Mouse (Mus musculus) left cerebral cortex, postnatal 36 days (tissue): ENCODE results near the gene Tmem207. TPM values are rescaled to one million over a fixed set of nuclear protein-coding genes. Genes with fewer than 3 reads are reported as not detected.
"Not testable (repeated sequence)": the region's sequence is repeated elsewhere in the genome, so short reads cannot be mapped to it uniquely, and the experiment has no call there.

Experiments used
- DNase-seq, 2 experiments: peaks; one replicate each; pipeline ENCODE4 v3.0.0; 2021 to 2022; ENCODE audit warnings: low spot score in 2 of 2, mixed read lengths in 1 of 2
- intact Hi-C: fragments of 180-260 bp; cut with DNase I; formaldehyde crosslinking; loops from one replicate; pipeline ENCODE4 v1.15.1; 2025
- total RNA-seq, 2 experiments: library from RNA; stranded (reverse); gene quantifications; 2 replicates each; pipeline ENCODE4 v1.2.3; 2021

The Tmem207 gene
- not detected for total RNA-seq

GRCm38 (mm10) chr16:26526669-26527068 lies at the start of gene Tmem207:
TSS of gene Tmem207 (minus strand) at chr16:26526769.
- intact Hi-C loops: no loop called here
- DNase-seq: no peak

GRCm38 (mm10) chr16:26574173-26574572 lies 47.6 kb upstream of the Tmem207 start:
- DNase-seq: no peak
- intact Hi-C loops: no loop called here

- intact Hi-C loops: no loop called here
- no peak for DNase-seq
Observed at GRCm38 (mm10) chr16:26571836-26572235, 45.3 kb upstream of the Tmem207 start.

DNA sequence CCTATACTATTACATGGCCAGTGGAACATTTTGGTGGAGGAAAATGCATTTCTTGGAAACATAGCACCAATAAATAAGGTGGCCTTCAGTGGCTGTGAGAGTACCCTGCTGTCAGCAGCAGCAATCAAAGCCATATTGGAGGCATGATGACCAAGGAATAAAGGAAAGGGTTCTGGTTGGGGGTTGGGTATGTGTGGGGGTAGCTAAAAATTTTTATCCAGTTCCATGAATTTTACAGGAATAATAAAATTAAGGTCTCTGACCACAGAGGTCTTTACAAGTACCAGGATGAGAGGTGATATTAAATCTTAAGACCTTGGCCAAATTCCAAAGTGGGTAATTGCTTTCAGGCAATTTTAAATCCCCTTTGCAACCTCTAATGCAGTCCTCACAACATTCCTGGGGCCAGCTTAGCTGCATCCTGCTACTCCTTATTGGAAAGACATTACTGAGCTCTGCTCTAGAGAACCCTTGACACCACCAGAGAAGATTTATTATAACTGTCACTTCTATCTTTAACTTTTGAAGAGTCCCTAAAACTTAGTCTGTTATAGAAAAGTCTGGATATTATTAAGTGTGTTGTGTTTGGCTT lies 42.9 kb upstream of the Tmem207 start:
- DNase-seq: no peak
- intact Hi-C loops: no loop called here

DNA sequence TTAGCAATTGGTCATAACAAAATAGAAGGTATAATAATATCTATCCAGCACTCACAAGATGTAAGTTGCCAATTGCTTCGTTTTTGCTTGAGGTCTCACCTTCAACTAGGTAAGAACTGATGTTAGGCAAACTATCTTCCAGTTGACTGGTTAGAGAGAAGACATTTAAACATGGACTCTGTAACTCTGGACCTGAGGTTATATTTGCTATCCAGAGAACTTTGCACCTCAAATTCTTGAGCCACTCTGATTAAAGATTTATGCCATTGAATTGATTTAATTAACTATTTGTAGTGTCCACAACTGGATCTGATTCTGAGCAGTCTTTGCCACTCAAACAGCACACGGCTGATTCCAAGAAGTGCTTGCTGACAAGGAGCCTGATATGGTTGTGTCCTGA lies 36.2 kb upstream of the Tmem207 start:
- intact Hi-C loops: no loop called here

GRCm38 (mm10) chr16:26561743-26562142 lies 35.2 kb upstream of the Tmem207 start:
- no peak for DNase-seq
- intact Hi-C loops: no loop called here

More for the DNA sequence above, 36.2 kb upstream of the Tmem207 start:
- DNase-seq: no peak

DNA sequence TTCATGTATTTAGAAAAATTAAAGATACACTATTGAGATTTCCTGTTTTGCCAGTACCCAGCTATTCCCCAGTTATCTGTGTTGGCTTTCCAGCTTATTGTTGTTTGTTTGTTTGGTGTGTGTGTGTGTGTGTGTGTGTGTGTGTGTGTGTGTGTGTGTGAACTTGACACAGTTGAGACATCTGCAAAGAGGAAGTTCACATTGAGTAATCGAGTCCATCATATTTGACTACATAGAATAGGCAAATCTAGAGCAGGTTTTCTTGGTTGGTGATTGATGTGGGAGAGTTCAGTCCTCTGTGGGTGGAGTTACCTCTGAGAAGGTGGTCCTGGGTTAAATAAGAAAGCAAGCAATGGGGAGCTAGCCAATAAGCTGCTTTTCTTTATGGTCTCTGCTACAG lies 32.2 kb upstream of the Tmem207 start:
- intact Hi-C loops: no loop called here

DNA sequence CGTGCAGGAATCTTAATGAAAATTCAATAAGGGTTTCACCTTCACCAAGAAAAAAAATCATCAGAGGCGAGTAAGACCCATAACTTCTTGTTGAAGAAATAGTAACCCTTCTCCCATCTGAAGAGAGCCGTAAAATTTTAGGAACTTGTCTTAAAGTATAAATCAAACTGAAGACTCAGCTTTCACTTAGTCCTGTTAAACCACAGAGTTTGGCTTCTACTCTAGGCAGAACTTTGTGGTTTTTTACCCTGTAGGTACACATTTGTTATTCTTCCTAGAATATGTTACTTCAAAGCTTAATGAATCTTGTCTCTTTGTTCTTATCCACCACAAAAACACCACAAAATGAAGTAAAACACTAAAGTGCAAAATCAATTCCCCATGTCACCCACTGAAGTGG lies 25.7 kb upstream of the Tmem207 start:
- DNase-seq: no peak
- intact Hi-C loops: no loop called here

More for the DNA sequence above, 32.2 kb upstream of the Tmem207 start:
- no peak for DNase-seq

DNA sequence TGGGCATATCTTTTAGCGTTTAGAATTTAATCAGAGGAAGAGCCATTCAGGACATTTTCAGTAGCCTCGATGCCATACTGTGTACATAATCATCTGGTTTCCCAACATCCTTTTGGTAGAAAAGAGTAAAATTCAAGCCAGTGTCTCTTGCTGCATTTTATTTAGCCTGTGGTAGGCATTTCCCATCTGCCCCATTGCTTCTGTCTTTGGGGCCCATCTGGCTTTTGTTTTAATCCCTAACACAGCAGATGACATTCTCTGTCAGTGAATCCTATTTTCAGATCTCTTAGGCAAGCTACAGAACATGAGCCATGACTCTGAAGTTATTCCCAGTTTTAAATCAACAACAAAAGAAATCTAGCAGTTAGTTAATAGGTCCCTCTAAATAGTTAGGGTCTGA lies 22.7 kb upstream of the Tmem207 start:
- DNase-seq: peak in 1 of 2 experiments; percentile 23
- intact Hi-C loops: no loop called here

GRCm38 (mm10) chr16:26546879-26547206 lies 20.3 kb upstream of the Tmem207 start:
- intact Hi-C loops: no loop called here
- no peak for DNase-seq

DNA sequence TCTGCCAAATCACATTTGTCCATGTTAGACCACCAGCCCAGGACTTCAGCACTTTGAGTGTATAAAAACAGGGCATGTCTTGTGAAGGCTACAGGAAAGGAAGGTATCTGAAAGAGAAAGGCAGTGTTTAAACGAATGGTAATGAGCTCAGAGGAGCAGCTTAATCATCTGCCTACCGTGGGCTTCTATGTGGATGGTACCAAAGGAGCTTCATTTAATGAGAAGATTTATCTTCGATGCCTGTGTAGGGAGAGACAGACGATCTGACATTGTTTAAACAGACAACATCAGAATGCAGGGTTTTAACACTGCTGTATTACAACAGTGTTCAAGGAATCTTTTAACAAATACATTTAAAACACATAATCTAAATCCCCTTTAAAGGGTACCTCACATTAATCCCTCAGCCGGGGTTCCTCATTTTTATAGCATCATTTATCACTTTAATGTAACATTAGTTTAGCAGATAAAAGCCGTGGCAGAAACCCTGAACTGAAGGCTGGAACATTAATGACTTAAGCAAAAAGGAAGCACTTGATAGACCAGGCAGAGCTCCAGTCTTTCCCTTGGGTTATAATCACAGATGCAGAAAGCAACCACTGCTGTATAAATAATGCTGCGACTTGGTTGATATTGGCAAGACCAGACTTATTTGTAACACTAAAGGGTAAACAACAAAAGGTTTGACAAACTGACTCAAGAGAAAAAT lies 19.8 kb upstream of the Tmem207 start:
- no peak for DNase-seq
- intact Hi-C loops: no loop called here

DNA sequence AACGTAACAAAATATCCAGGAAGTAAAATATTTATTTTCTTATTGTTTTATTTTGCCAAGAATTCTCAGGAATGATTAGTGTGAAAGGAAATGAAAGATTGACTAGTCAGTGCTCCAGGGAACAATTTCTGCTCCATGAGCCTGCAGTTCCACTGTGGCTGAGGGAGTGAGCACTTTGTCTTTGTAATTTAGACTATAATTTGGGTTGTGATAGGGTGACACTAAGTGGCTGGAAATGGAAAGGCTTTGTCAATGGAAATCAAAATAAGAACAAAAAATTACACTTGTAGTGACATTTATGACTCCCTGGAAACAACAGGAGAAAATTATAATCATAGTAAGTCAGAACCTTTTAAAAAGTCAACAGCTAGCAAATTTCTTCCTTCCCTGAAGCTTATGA lies 5.7 kb upstream of the Tmem207 start:
- intact Hi-C loops: no loop called here
- no peak for DNase-seq

GRCm38 (mm10) chr16:26530451-26530850 lies 3.9 kb upstream of the Tmem207 start:
- intact Hi-C loops: no loop called here

DNA sequence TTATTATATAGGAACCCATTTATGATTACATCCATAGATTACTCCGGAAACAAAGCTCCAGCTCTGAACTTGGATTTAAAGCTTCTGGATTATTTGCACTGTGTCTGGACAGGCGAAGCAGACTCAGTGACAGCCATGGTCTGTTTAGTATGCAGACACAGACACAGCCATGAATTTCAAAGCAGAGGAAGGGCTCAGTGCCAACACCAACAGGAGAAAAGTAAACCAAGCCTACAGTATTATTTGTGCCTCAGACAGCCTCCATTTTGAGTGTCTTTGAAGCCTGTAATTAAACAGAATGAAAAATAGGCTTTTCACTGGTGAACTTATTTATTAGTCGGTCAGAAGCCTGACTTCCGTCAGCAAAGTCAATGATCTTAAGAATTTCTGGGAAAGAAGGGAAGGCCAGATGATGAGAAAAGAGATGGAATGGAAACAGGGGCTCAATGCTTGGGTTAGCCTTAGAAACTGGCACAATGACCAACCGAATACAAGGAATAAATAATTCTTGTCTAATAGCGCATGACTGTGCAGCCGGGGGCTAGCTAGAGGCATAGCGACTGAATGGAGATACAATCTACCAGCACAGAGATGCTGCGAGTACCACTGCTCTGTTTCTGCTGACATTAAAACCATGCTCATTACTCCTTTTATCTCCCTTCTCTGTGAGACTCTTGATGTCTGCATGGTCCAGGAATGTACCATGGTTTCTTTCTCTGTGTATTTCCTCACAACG lies 1.5 kb upstream of the Tmem207 start:
- no peak for DNase-seq
- intact Hi-C loops: no loop called here

More at GRCm38 (mm10) chr16:26530451-26530850, 3.9 kb upstream of the Tmem207 start:
- no peak for DNase-seq

GRCm38 (mm10) chr16:26525832-26526231 lies 737 bp downstream of the Tmem207 start:
- intact Hi-C loops: no loop called here
- DNase-seq: no peak

GRCm38 (mm10) chr16:26519596-26519995 lies 7.0 kb downstream of the Tmem207 start:
- DNase-seq: no peak
- intact Hi-C loops: no loop called here

DNA sequence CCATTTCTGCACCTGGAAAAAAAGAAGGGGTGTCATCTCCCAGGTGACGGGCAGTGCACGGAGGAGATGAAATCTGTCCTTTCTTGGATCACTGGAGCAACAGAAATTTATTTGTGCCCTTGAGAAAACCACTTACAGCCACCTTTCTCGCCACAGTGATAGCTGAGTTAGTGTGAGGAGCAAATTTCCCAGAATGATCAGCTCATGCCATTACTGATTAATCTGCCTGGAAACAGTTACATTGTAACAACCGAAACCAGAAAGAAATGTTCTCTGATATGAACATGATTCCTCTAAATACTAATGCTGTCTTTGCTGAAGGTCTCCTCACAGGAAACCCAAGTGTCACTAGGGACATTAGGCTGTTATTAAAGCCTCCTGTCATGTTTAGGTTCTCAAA lies 21.6 kb downstream of the Tmem207 start:
- intact Hi-C loops: loop anchor here (5.0 kb wide), 1 partner anchor 273 kb away; no protein-coding TSS in a partner anchor
- DNase-seq: no peak

GRCm38 (mm10) chr16:26500738-26501137 lies 25.8 kb downstream of the Tmem207 start:
- DNase-seq: no peak
- intact Hi-C loops: loop anchor here (5.0 kb wide), 1 partner anchor 268 kb away; no protein-coding TSS in a partner anchor

GRCm38 (mm10) chr16:26499705-26500104 lies 26.9 kb downstream of the Tmem207 start:
- intact Hi-C loops: loop anchor here (5.0 kb wide), 1 partner anchor 267 kb away; no protein-coding TSS in a partner anchor
- DNase-seq: not testable (repeated sequence)

GRCm38 (mm10) chr16:26495721-26496120 lies 30.8 kb downstream of the Tmem207 start:
- intact Hi-C loops: no loop called here
- no peak for DNase-seq

DNA sequence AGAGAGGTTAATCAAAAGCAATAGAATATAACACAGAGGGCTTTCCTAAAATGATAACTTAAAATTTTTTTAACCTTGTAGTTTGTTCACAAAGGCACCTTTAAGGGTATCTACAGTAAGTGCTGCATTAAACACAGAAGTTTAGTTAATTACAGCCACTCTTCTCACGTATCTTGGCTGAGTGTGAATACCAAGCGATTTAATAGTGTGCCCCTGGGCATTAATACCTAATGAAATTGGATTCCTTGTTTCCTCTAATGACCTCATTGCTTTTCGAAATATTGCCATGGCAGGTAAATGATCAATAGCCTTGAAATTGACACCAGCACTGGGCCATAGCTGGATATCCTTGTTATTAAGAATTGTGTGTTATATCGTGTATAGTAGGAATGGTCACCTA lies 55.3 kb downstream of the Tmem207 start:
- DNase-seq: no peak
- intact Hi-C loops: no loop called here
